Mouse (Mus musculus) heart, adult 2 months (tissue): ENCODE results near the gene Trim44. TPM values are rescaled to one million over a fixed set of nuclear protein-coding genes. Genes with fewer than 3 reads are reported as not detected.

Experiments
- DNase-seq, 2 experiments: peaks; one replicate each; pipeline ENCODE4 v3.0.0; 2021
- H3K27ac ChIP-seq: fragments of 200-600 bp; 2 replicates; pipeline ENCODE4 v1.8.1; 2022
- H3K27me3 ChIP-seq: fragments of 200-500 bp; 2 replicates; pipeline ENCODE4 v1.6.1; 2012; ENCODE audit warnings: mild to moderate bottlenecking, low read length, inconsistent platforms, mixed read lengths; ENCODE audit not compliant: control insufficient read depth, insufficient read depth
- H3K36me3 ChIP-seq: fragments of 200-500 bp; 2 replicates; pipeline ENCODE4 v1.6.1; 2012; ENCODE audit warnings: low read length, inconsistent platforms; ENCODE audit not compliant: control insufficient read depth, insufficient read depth
- H3K4me1 ChIP-seq: fragments of 200-500 bp; 2 replicates; pipeline ENCODE4 v1.6.1; 2011; ENCODE audit warnings: low read length; ENCODE audit not compliant: control insufficient read depth, insufficient read depth
- H3K4me3 ChIP-seq: fragments of 200-600 bp; 2 replicates; pipeline ENCODE4 v1.8.1; 2022
- H3K79me2 ChIP-seq: fragments of 200-500 bp; replicated peaks from 2 replicates; pipeline ENCODE4 v1.6.1; 2012; ENCODE audit warnings: mild to moderate bottlenecking, inconsistent platforms, low read length, moderate library complexity, mixed read lengths; ENCODE audit not compliant: control insufficient read depth, insufficient read depth
- H3K9ac ChIP-seq: fragments of 200-500 bp; 2 replicates; pipeline ENCODE4 v1.6.1; 2012; ENCODE audit warnings: low read depth, mild to moderate bottlenecking, control low read depth, inconsistent platforms, low read length, mixed read lengths
- CTCF ChIP-seq: fragments of 200-600 bp; IDR thresholded peaks from 2 replicates; pipeline ENCODE4 v1.8.1; 2022; ENCODE audit warnings: antibody characterized with exemption, mild to moderate bottlenecking, moderate library complexity
- EP300 ChIP-seq: fragments of 200-500 bp; IDR thresholded peaks from 2 replicates; pipeline ENCODE4 v1.6.1; 2011; ENCODE audit warnings: low read depth, low read length, control low read depth; ENCODE audit not compliant: insufficient read depth
- POLR2A ChIP-seq: fragments of 200-500 bp; IDR thresholded peaks from 2 replicates; pipeline ENCODE4 v1.6.1; 2011; ENCODE audit warnings: mild to moderate bottlenecking, low read depth, low read length, control low read depth; ENCODE audit not compliant: insufficient read depth
- WGBS: fragments of 180-500 bp; shearing (Covaris S2); methylation state at CpG from one replicate; pipeline ENCODE4 v1.1.7; 2018; 5-methylcytosine and 5-hydroxymethylcytosine counted together
- intact Hi-C: fragments of 180-260 bp; cut with DNase I; formaldehyde crosslinking; loops from one replicate; pipeline ENCODE4 v1.15.1; 2025
- polyA plus RNA-seq: library from polyadenylated mRNA; depleted of rRNA; stranded (reverse); fragments of >200 nt; gene quantifications from 2 replicates; pipeline ENCODE4 v1.2.3, GENCODE M21; 2012
- total RNA-seq, 2 experiments: library from RNA; stranded (reverse); gene quantifications; 2 replicates each; pipeline ENCODE4 v1.2.3; 2021

Gene Trim44
- total and polyA plus RNA-seq, 3 experiments, result 13.0 to 28.8 (median 27.7) TPM

DNA sequence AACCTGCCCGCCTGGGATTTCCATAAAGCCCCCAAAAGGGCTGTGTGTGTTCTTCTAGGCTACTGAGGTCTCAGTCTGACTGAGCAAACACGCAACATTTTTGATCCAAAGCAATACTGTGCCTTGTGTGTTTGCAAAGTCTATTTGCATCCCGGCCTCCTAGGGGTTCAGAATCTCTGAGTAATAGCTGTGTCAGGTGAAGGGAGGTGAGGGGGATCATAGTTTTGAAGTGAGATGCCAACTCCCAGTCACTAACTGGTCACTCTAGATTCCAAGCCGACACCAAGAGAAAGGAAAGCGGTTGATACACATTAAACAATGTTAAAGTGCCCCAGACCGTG lies 6.3 kb downstream of the Trim44 start:
- Histone ChIP-seq H3K27ac (peak overlapping the region; percentile 84), H3K4me3 (peak overlapping the region; percentile 73), H3K9ac (peak overlapping the region; percentile 83), H3K27me3 (no peaks in the 10 kb centered on the region), H3K4me1 (peaks cover 6% of the 10 kb centered on the region), H3K36me3 (peaks cover 12% of the 10 kb centered on the region), H3K79me2 (peaks cover 6% of the 10 kb centered on the region)
- TF ChIP-seq POLR2A (no peak), CTCF (no peak), EP300 (no peak)
- intact Hi-C loops, result loop anchor here (1.0 to 5.0 kb wide), 4 partner anchors 39 to 309 kb away; partner anchors contain the start of gene Ldlrad3
- WGBS, result 20% methylated on average over 6 of the region's 6 CpGs
- no peak for DNase-seq

GRCm38 (mm10) chr2:102400605-102401351 lies 6.8 kb downstream of the Trim44 start:
- Histone ChIP-seq H3K4me3 (peak overlapping the region; percentile 73), H3K4me1 (peaks cover 6% of the 10 kb centered on the region), H3K36me3 (peaks cover 12% of the 10 kb centered on the region), H3K9ac (peak overlapping the region; percentile 83), H3K27me3 (no peaks in the 10 kb centered on the region), H3K27ac (peak overlapping the region; percentile 84), H3K79me2 (peaks cover 6% of the 10 kb centered on the region)
- no peak for TF ChIP-seq CTCF
- peak; percentile 54; the same call in 1 of the 2 replicates for TF ChIP-seq POLR2A
- 2% methylated on average over 94 of the region's 94 CpGs for WGBS
- peak; percentile 88 to 91 for DNase-seq
- intact Hi-C loops, result loop anchor here (1.0 to 5.0 kb wide), 4 partner anchors 38 to 308 kb away; partner anchors contain the start of gene Ldlrad3

DNA sequence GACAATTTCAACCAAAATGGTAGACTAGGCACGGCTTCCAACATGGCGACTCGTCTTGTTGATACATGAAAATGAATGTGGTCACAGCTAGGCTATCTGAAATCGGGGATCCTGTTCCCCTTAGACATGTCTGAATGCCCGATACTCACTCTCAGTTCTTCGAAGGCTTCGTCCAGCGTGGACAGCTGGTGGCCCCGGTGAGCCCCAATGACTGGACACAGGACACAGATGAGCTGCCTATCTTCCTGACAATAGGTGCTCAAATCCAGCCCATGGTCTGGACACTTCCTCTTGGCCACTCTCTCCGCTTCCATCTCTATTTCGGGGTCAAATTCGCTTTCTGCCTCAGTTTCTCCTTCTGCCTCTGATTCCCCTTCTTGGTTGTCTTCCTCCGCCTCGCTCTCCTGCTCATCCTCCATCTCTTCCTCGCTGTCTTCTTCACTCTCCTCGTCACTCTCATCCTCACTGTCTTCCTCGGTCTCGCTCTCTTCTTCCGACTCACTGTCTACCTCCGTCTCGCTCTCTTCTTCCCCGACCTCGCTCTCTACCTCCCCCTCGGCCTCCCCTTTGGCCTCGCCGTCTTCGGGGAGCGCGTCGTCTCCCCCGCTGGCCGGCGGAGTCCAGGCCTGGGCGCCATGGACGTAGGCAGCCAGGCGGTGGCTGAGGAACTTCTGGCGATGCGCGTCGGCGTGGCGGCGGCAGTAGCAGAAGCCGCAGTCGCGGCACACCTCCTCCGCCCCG lies 7.6 kb downstream of the Trim44 start:
- H3K4me3 ChIP-seq, result peak overlapping the region; percentile 73
- H3K9ac ChIP-seq, result peak overlapping the region; percentile 83
- DNase-seq, result peak in 1 of 2 experiments; percentile 21
- peak overlapping the region; percentile 84 for H3K27ac ChIP-seq
- H3K79me2 ChIP-seq, result peaks cover 6% of the 10 kb centered on the region
- WGBS, result 38% methylated on average over 48 of the region's 48 CpGs
- H3K4me1 ChIP-seq, result peaks cover 6% of the 10 kb centered on the region
- no peaks in the 10 kb centered on the region for H3K27me3 ChIP-seq
- no peak for TF ChIP-seq EP300
- 0 out of 2 replicates have a peak, but pooled peaks have one; percentile 2 for TF ChIP-seq CTCF
- intact Hi-C loops, result loop anchor here (5.0 kb wide), 3 partner anchors 38 to 308 kb away; no protein-coding TSS in a partner anchor
- H3K36me3 ChIP-seq, result peaks cover 12% of the 10 kb centered on the region

- Histone ChIP-seq H3K9ac (no peak overlapping the region), H3K27me3 (no peaks in the 10 kb centered on the region), H3K4me3 (no peak overlapping the region), H3K36me3 (peaks cover 12% of the 10 kb centered on the region), H3K27ac (no peak overlapping the region), H3K79me2 (peaks cover 6% of the 10 kb centered on the region), H3K4me1 (peaks cover 6% of the 10 kb centered on the region)
- no peak for TF ChIP-seq POLR2A
- TF ChIP-seq CTCF, result no peak
- no peak for TF ChIP-seq EP300
- intact Hi-C loops, result no loop called here
- no peak for DNase-seq
- WGBS, result 12% methylated on average over 1 of the region's 1 CpGs
Observed at GRCm38 (mm10) chr2:102396493-102396892, 11.1 kb downstream of the Trim44 start.

DNA sequence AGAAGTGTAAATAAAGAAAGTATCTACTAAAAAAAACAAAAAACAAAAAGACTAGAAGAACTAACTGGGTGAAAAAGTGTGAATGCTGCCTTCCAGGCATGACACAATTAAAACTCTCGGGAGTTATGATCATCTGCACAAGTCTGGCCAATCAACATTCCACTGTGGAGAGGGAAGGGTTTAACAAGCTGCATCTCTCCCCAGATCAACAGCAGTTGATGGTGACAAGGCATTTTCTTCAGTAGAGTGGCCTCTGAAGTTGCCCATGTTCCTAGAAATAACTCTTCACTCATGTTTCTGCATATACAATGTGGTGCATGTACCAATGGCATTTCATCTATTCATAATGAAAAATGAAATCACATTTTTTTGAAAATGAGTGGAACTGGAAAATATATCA lies 14.2 kb downstream of the Trim44 start:
- H3K9ac ChIP-seq, result no peak overlapping the region
- WGBS, result 89% methylated on average over 1 of the region's 1 CpGs
- H3K4me1 ChIP-seq, result no peaks in the 10 kb centered on the region; the same call in none of the 2 replicates
- H3K27me3 ChIP-seq, result no peaks in the 10 kb centered on the region
- no peak for TF ChIP-seq CTCF
- no peak for TF ChIP-seq EP300
- no peak overlapping the region for H3K27ac ChIP-seq
- H3K36me3 ChIP-seq, result peaks cover 6% of the 10 kb centered on the region
- DNase-seq, result no peak
- intact Hi-C loops, result no loop called here
- H3K79me2 ChIP-seq, result no peaks in the 10 kb centered on the region; the same call in 1 of the 2 replicates
- no peak overlapping the region for H3K4me3 ChIP-seq
